Mouse (Mus musculus): Measurements from ENCODE around the gene Wdr38. TPM values are rescaled to one million over a fixed set of nuclear protein-coding genes. Genes with fewer than 3 reads are reported as not detected.

The Wdr38 gene
- polyA plus RNA-seq, 1 experiment from 2014 or later = 0.91 TPM

DNA sequence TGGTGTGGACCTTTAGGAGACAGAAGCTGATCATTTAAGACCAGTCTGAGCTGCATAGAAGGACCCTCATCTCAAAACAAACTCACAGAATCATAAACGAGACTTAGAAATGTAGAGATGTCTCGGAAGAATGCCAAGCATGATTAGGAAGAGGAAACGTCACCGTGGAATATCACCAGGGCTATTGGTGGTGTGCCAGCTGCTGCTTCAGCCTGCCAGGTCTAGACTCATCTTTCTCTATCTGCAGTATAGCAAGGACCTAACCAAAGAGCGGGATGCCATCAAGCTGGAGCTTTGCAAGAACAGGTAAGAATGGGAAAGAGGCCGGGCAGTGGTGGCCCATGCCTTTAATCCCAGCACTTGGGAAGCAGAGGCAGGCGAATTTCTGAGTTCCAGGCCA lies 23.6 kb upstream of the Wdr38 start:
- no peak for ATAC-seq (ENCODE audit: insufficient number of reproducible peaks, low FRiP score)
- H3K4me3 ChIP-seq = no peak overlapping the region
- H3K4me1 ChIP-seq (replicated peaks) = 0 out of 2 replicates have a peak, but pooled peaks cover 3% of the 10 kb centered on the region
- 64% methylated on average over 7 of the region's 7 CpGs for WGBS
- H3K36me3 ChIP-seq = no peaks in the 10 kb centered on the region
- H3K4me2 ChIP-seq = no peak overlapping the region
- no peaks in the 10 kb centered on the region for H3K9me3 ChIP-seq (replicated peaks)
- H3K9ac ChIP-seq = no peak overlapping the region
- no peak overlapping the region for H3K27ac ChIP-seq (ENCODE audit: poor library complexity, severe bottlenecking)
- H3K27me3 ChIP-seq (replicated peaks) = 0 out of 2 replicates have a peak, but pooled peaks cover 4% of the 10 kb centered on the region

DNA sequence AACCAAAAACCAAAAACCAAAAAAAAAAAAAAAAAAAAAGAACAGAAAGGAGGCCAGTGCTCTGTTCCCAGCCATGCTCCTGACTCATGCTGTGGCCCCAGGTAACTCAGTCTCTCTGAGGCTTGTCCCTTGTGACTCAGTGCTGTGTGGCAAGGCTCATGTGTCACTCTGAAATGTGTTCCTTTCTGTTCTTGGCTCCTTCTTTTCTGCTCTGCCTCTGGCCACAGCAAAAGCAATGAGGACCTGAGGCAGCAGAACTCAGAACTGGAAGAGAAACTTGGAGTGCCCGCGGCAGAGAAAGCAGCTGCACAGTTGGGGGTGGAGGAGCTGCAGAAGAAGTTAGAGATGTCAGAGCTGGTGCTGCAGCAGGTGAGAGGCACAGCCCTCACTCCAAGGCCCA lies 23.1 kb upstream of the Wdr38 start:
- WGBS = 38% methylated on average over 2 of the region's 2 CpGs
- no peak for ATAC-seq (ENCODE audit: insufficient number of reproducible peaks, low FRiP score)

DNA sequence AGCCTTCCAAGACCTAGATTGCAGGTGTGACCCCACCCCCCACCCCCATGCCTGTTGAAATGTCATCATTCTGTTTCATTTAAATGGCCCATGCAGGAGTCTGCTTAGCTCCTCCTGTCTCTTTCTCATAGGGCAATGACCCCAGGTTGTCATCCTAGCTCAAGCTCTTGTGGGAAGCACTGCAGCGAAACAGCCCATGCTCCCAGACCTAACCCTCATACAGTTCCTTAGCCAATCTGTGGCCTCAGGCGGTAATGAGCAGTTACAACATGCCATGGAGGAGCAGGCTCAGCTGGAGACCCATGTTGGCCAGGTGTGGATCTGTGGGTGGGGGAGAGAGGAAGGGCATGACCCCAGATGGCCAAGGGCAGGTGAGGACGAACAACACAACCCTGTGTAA lies 22.1 kb upstream of the Wdr38 start:
- Histone ChIP-seq H3K4me3 (no peak overlapping the region), H3K4me1 (replicated peaks) (0 out of 2 replicates have a peak, but pooled peaks cover 3% of the 10 kb centered on the region), H3K27me3 (replicated peaks) (0 out of 2 replicates have a peak, but pooled peaks cover 8% of the 10 kb centered on the region), H3K27ac (ENCODE audit: poor library complexity, severe bottlenecking) (no peak overlapping the region), H3K36me3 (no peaks in the 10 kb centered on the region), H3K4me2 (no peak overlapping the region), H3K9me3 (replicated peaks) (no peaks in the 10 kb centered on the region), H3K9ac (no peak overlapping the region)
- 74% methylated on average over 3 of the region's 3 CpGs for WGBS
- no peak for ATAC-seq (ENCODE audit: insufficient number of reproducible peaks, low FRiP score)

More for the DNA sequence above, 23.1 kb upstream of the Wdr38 start:
- Histone ChIP-seq H3K27me3 (replicated peaks) (0 out of 2 replicates have a peak, but pooled peaks cover 4% of the 10 kb centered on the region), H3K9ac (no peak overlapping the region), H3K4me2 (no peak overlapping the region), H3K4me3 (no peak overlapping the region), H3K4me1 (replicated peaks) (0 out of 2 replicates have a peak, but pooled peaks cover 3% of the 10 kb centered on the region), H3K36me3 (no peaks in the 10 kb centered on the region), H3K9me3 (replicated peaks) (no peaks in the 10 kb centered on the region), H3K27ac (ENCODE audit: poor library complexity, severe bottlenecking) (no peak overlapping the region)

DNA sequence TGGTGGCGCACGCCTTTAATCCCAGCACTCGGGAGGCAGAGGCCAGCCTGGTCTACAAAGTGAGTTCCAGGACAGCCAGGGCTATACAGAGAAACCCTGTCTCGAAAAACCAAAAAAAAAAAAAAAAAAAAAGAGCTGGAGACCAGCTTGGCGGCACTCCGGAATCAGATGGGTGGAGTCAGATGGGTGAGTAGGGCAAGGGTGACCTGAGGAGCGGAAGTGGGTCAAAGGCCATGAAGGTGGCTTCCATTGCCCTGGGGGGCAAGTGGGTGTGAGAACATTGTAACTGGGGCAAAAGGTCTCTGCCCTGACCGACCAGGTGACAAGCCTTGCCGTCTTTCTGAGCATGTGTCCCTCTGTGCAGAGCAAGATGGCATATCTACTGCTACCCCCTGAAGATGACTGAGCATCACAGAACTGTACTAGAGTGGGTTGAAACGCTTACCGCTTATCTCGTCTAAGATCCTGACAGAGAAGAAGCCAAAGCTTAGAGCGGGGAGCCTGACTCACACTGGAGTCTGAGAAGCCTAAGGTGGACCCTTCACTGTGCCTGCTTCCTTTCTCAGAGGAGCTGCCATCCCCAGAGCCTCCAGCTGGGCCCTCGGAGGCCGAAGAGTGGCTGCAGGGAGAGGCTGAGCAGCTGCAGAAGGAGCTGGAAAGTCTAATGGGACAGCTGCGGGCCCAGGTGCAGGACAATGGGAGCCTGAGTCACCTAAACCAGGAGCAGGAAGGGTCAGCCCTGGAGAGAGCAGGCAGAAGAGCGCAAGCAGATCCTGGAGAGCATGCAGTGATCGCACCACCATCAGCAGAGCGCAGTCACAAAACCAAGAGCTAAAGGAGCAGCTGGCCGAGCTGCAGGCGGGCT lies 21.1 kb upstream of the Wdr38 start:
- Histone ChIP-seq H3K27me3 (replicated peaks) (0 out of 2 replicates have a peak, but pooled peaks cover 8% of the 10 kb centered on the region), H3K9me3 (replicated peaks) (no peaks in the 10 kb centered on the region), H3K27ac (ENCODE audit: poor library complexity, severe bottlenecking) (no peak overlapping the region), H3K36me3 (no peaks in the 10 kb centered on the region), H3K4me2 (no peak overlapping the region), H3K4me3 (no peak overlapping the region), H3K9ac (no peak overlapping the region), H3K4me1 (replicated peaks) (0 out of 2 replicates have a peak, but pooled peaks cover 3% of the 10 kb centered on the region)
- ATAC-seq (ENCODE audit: insufficient number of reproducible peaks, low FRiP score) = no peak; the same call in 1 of the 2 replicates
- 70% methylated on average over 21 of the region's 21 CpGs for WGBS

DNA sequence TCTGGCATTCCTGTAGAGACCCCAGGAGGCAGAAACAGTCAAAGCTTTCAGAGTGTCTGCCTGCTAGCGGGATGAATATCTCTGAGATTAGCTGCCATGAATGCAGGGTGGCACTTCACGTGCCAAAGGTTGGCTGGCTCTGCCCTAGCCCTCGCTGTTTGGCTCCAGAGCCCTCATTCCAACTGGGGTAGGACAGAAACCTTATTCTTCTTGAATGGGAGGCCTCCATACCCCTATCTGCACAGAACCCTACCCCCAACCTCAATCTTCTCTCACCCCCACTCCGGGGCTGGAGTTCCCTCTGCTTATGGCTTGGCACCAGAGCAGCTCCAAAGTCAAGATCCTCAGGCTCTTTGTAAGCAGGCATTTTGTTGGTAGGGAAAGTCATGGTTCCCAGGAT lies 19.4 kb upstream of the Wdr38 start:
- Histone ChIP-seq H3K4me1 (replicated peaks) (0 out of 2 replicates have a peak, but pooled peaks cover 3% of the 10 kb centered on the region), H3K27ac (ENCODE audit: poor library complexity, severe bottlenecking) (no peak overlapping the region), H3K9me3 (replicated peaks) (no peaks in the 10 kb centered on the region), H3K9ac (no peak overlapping the region), H3K4me2 (no peak overlapping the region), H3K27me3 (replicated peaks) (0 out of 2 replicates have a peak, but pooled peaks cover 8% of the 10 kb centered on the region), H3K36me3 (no peaks in the 10 kb centered on the region), H3K4me3 (no peak overlapping the region)
- WGBS = 61% methylated on average over 4 of the region's 4 CpGs
- no peak for ATAC-seq (ENCODE audit: insufficient number of reproducible peaks, low FRiP score)

DNA sequence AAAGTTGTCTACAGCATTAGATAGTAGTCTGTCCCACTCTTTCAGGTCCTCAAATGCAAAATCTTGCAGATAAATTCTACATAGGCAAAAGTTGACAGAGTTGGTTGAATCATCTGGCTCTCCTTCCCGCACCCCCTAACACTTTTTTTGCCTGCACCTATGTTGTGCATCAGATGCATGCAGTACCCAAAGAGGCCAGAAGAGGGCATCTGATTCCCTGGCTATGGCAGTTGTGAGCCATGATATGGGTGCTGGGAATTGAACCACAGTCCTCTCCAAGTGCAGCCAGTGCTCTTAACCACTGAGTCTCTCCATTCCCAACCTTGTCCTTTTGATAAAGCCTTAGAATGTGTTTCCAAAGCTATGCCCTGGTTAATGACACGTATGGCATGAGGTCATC lies 13.8 kb upstream of the Wdr38 start:
- Histone ChIP-seq H3K4me3 (no peak overlapping the region), H3K9ac (no peak overlapping the region), H3K9me3 (replicated peaks) (peaks cover 6% of the 10 kb centered on the region; the same call in 1 of the 2 replicates), H3K27me3 (replicated peaks) (0 out of 2 replicates have a peak, but pooled peaks cover 4% of the 10 kb centered on the region), H3K36me3 (no peaks in the 10 kb centered on the region), H3K4me2 (no peak overlapping the region), H3K27ac (ENCODE audit: poor library complexity, severe bottlenecking) (no peak overlapping the region), H3K4me1 (replicated peaks) (no peaks in the 10 kb centered on the region)
- no peak; the same call in 1 of the 2 replicates for ATAC-seq (ENCODE audit: insufficient number of reproducible peaks, low FRiP score)
- 90% methylated on average over 2 of the region's 2 CpGs for WGBS

DNA sequence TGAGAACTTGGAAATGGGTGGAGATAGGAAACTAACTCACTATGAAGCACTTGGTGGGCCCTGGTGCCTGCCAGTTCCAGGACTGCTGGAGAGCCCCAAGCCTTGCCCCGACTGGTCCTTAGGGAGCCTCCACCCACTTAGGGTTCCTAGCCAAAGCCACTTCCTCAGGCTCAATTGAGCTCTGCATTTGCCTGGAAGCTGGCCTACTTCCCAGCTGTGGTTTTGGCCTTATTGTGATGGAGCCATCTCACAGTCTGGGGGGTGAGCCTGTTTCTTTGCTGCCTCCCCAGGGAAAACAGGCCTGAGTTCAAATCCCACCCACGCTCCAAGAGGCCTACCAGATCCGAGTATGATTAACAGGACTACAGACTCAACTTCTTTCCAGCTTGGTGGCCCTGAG lies 10.7 kb upstream of the Wdr38 start:
- WGBS = 79% methylated on average over 3 of the region's 3 CpGs
- Histone ChIP-seq H3K4me3 (no peak overlapping the region), H3K27me3 (replicated peaks) (no peaks in the 10 kb centered on the region), H3K9ac (no peak overlapping the region), H3K9me3 (replicated peaks) (peaks cover 6% of the 10 kb centered on the region; the same call in 1 of the 2 replicates), H3K36me3 (no peaks in the 10 kb centered on the region), H3K27ac (ENCODE audit: poor library complexity, severe bottlenecking) (no peak overlapping the region), H3K4me1 (replicated peaks) (no peaks in the 10 kb centered on the region), H3K4me2 (no peak overlapping the region)
- no peak for ATAC-seq (ENCODE audit: insufficient number of reproducible peaks, low FRiP score)

DNA sequence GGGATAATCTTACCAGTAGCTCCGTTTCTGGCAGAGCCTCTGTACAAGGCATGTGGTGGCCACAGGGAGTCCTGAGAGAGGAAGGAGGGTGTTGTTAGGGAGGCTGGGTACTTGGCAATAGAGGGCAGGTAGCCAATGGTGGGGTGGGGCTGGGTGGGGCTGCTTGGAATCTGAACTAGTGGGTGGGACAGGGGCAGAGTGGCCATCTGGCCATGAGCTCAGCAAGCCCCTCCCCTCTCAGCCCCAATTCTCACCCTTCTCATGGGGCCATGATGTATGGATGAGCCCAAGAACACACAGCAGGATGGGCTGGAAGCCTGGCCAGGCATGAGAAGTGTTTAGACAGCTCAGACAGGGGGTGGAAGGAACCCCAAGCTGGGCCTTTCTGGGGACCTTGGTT lies 9.9 kb upstream of the Wdr38 start:
- H3K27ac ChIP-seq (ENCODE audit: poor library complexity, severe bottlenecking) = no peak overlapping the region
- no peak; the same call in 1 of the 2 replicates for ATAC-seq (ENCODE audit: insufficient number of reproducible peaks, low FRiP score)
- H3K36me3 ChIP-seq = no peaks in the 10 kb centered on the region
- WGBS = 55% methylated on average over 1 of the region's 1 CpGs
- peaks cover 6% of the 10 kb centered on the region; the same call in 1 of the 2 replicates for H3K9me3 ChIP-seq (replicated peaks)
- no peaks in the 10 kb centered on the region for H3K27me3 ChIP-seq (replicated peaks)
- no peaks in the 10 kb centered on the region for H3K4me1 ChIP-seq (replicated peaks)
- H3K4me2 ChIP-seq = no peak overlapping the region
- no peak overlapping the region for H3K4me3 ChIP-seq
- no peak overlapping the region for H3K9ac ChIP-seq

DNA sequence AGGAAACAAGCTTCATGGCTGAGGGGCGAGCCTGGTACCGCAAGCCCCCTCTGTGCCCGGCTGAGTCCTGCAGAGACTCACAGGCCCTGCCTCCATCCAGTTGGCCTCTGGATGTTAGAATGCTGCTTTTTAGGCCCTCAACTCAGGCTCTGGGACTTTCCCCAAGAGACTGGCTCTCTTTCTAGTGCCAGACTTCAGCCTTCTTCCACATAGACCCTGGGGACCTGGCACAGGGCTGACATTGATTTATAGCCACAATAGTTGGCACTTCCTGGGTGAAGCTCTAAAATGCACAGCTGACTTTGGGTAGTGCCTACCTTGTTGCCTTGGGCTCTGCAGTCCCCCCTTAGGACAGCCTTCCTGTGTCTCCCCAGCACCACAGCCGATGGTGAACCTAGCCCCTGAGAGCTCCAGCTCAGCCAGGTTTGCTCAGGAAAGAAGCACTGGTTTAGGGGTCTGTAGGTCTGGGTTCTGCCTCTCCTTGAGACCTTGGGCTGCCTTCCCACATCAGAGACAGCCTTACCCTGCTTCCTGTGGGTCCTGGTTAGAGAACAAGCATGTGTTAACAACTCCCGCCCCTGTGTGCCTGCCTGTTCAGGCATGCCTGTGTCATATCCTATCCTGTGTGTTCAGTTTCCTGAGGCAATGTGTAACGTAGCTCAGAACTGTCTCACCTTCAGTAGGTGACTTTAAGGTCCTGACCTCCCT lies 9.3 kb upstream of the Wdr38 start:
- Histone ChIP-seq H3K27ac (ENCODE audit: poor library complexity, severe bottlenecking) (no peak overlapping the region), H3K27me3 (replicated peaks) (no peaks in the 10 kb centered on the region), H3K4me2 (no peak overlapping the region), H3K36me3 (no peaks in the 10 kb centered on the region), H3K4me1 (replicated peaks) (no peaks in the 10 kb centered on the region), H3K9me3 (replicated peaks) (peaks cover 6% of the 10 kb centered on the region; the same call in 1 of the 2 replicates), H3K4me3 (no peak overlapping the region), H3K9ac (no peak overlapping the region)
- no peak for ATAC-seq (ENCODE audit: insufficient number of reproducible peaks, low FRiP score)
- WGBS = 76% methylated on average over 6 of the region's 6 CpGs

DNA sequence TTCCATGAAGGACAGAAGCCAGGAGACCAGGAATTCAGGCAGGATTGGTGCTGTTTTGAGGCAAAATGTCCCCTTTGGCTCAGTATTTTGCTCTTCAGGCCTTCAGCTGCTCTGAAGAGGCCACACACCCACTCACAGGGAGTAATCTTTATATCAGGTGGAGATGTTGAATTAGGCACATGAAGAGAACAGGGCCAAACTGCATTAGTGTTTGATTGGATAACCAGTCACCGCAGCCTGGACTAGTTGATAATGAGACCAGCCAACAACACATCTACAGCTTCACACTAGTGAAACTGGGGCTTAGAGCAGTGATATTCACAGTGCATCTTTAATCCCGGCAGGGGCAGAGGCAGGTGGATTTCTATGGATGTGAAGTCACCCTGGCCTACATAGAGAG lies 8.3 kb upstream of the Wdr38 start:
- no peaks in the 10 kb centered on the region for H3K4me1 ChIP-seq (replicated peaks)
- 84% methylated on average over 2 of the region's 2 CpGs for WGBS
- H3K36me3 ChIP-seq = no peaks in the 10 kb centered on the region
- H3K4me3 ChIP-seq = no peak overlapping the region
- H3K27me3 ChIP-seq (replicated peaks) = no peaks in the 10 kb centered on the region
- no peak overlapping the region for H3K9ac ChIP-seq
- H3K27ac ChIP-seq (ENCODE audit: poor library complexity, severe bottlenecking) = no peak overlapping the region
- peaks cover 2% of the 10 kb centered on the region; the same call in 1 of the 2 replicates for H3K9me3 ChIP-seq (replicated peaks)
- H3K4me2 ChIP-seq = no peak overlapping the region
- ATAC-seq (ENCODE audit: insufficient number of reproducible peaks, low FRiP score) = no peak

DNA sequence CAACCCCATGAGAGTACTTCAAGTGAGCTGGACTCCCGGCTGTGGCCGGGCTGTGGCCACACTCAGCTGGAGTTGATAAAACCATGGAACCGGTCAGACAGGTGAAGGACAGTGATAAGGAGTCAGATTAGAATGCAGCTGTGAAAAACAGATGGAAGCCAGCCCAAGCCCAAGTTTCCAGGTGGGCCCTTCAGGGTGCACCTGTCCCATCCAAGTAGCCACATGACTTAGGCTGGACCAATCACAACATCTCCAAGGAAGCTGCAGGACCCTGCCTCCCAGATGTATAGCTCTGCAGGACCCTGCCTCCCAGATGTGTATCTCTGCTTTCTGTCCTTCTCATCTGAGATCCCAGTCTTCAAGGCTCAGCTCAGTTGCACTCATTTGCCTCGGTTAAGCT lies 5.3 kb upstream of the Wdr38 start:
- Histone ChIP-seq H3K27ac (ENCODE audit: poor library complexity, severe bottlenecking) (no peak overlapping the region), H3K4me3 (no peak overlapping the region), H3K9ac (no peak overlapping the region), H3K4me1 (replicated peaks) (no peaks in the 10 kb centered on the region), H3K36me3 (no peaks in the 10 kb centered on the region), H3K9me3 (replicated peaks) (no peaks in the 10 kb centered on the region), H3K27me3 (replicated peaks) (no peaks in the 10 kb centered on the region), H3K4me2 (no peak overlapping the region)
- 52% methylated on average over 4 of the region's 4 CpGs for WGBS
- ATAC-seq (ENCODE audit: insufficient number of reproducible peaks, low FRiP score) = no peak

Data from heart, embryonic 12.5 days (tissue).